8 mouse cellular contexts compared by ENCODE assay signal in the genomic region with DNA sequence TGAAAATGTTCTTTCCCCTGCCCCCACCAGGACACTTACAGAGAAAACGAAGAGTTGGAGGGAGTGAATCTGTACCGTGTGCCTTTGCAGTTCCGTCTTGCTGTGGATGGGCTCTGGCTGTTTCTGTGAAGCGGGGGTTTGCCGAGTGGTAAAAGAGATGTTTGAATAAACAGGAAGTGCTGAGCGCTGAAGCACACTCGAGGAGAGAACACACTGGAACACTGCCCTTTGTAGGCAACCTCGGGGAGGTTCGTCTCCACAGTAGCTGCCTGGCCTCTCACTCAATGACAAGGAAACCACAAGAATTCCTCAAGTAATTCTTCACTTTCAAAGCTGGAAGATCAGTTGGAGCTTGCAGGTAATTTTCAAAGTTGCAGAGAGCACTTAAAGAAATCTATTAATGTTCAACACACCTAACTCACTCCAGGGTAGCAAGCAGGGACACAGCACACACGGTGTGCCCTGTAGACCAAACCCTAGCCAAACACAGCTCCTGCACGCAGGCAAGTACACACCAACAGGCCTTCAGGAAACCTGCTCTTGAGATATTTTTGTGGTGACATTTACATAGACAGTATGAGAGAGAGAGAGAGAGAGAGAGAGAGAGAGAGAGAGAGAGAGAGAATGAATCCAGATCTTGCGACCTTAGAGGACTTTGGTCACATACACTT.
DNase-seq lines count a peak whose midpoint lies in the region; ATAC-seq lines count a peak whose summit lies in the region.

No protein-coding gene starts in this region.

- no peaks in the 10 kb centered on the region for H3K36me3 ChIP-seq in forebrain, embryonic 16.5 days (ENCODE audit: control insufficient read depth, insufficient read depth)
- H3K36me3 ChIP-seq in hindbrain, embryonic 12.5 days = no peaks in the 10 kb centered on the region
- H3K36me3 ChIP-seq in limb, embryonic 12.5 days = no peaks in the 10 kb centered on the region
- no peaks in the 10 kb centered on the region for H3K36me3 ChIP-seq in midbrain, embryonic 11.5 days (ENCODE audit: control insufficient read depth, insufficient read depth, low read length)

- DNase-seq in CD4-positive helper T cell, adult 2 months (ENCODE audit: low read depth, low spot score) = peak; percentile 78
- DNase-seq in T-cell, adult 2 months (ENCODE audit: low spot score) = peak; percentile 87
- peak; percentile 90 for DNase-seq in midbrain, embryonic 11.5 days (ENCODE audit: low spot score, missing footprints)
- DNase-seq in spleen, postnatal 4 days (ENCODE audit: low spot score in 2 of 2) = peak; percentile 47 to 70
- DNase-seq in cerebellum, adult 8-10 months = no peak

- H3K4me1 ChIP-seq in forebrain, embryonic 16.5 days (replicated peaks; ENCODE audit: control insufficient read depth, insufficient read depth, low read length) = peaks cover 18% of the 10 kb centered on the region
- H3K4me1 ChIP-seq in hindbrain, embryonic 12.5 days = peaks cover 36% of the 10 kb centered on the region
- peaks cover 52% of the 10 kb centered on the region for H3K4me1 ChIP-seq in limb, embryonic 12.5 days (replicated peaks)
- H3K4me1 ChIP-seq in midbrain, embryonic 11.5 days (ENCODE audit: control insufficient read depth, insufficient read depth, low read length) = peaks cover 26% of the 10 kb centered on the region

- no peaks in the 10 kb centered on the region for H3K9me3 ChIP-seq in forebrain, embryonic 16.5 days (ENCODE audit: control insufficient read depth, low read length)
- H3K9me3 ChIP-seq in hindbrain, embryonic 12.5 days (replicated peaks) = no peaks in the 10 kb centered on the region
- H3K9me3 ChIP-seq in limb, embryonic 12.5 days = no peaks in the 10 kb centered on the region
- H3K9me3 ChIP-seq in midbrain, embryonic 11.5 days (ENCODE audit: control insufficient read depth, low read length) = no peaks in the 10 kb centered on the region

- H3K27ac ChIP-seq in forebrain, embryonic 16.5 days (ENCODE audit: low read length) = no peak overlapping the region
- no peak overlapping the region for H3K27ac ChIP-seq in hindbrain, embryonic 12.5 days
- peak overlapping the region; percentile 47; the same call in 1 of the 2 replicates for H3K27ac ChIP-seq in limb, embryonic 12.5 days
- H3K27ac ChIP-seq in midbrain, embryonic 11.5 days (ENCODE audit: low read depth, low read length) = no peak overlapping the region

- no peak for ATAC-seq in forebrain, embryonic 16.5 days
- no peak for ATAC-seq in hindbrain, embryonic 12.5 days (ENCODE audit: low FRiP score)
- ATAC-seq in limb, embryonic 12.5 days (ENCODE audit: insufficient number of reproducible peaks, insufficient read depth, low FRiP score, low TSS enrichment, low read depth) = no peak
- no peak for ATAC-seq in midbrain, embryonic 11.5 days (ENCODE audit: low FRiP score)

- H3K27me3 ChIP-seq in forebrain, embryonic 16.5 days (replicated peaks; ENCODE audit: control insufficient read depth, insufficient read depth, low read length) = no peaks in the 10 kb centered on the region
- no peaks in the 10 kb centered on the region; the same call in 1 of the 2 replicates for H3K27me3 ChIP-seq in hindbrain, embryonic 12.5 days
- peaks cover 4% of the 10 kb centered on the region; the same call in 1 of the 2 replicates for H3K27me3 ChIP-seq in limb, embryonic 12.5 days
- no peaks in the 10 kb centered on the region for H3K27me3 ChIP-seq in midbrain, embryonic 11.5 days (ENCODE audit: control insufficient read depth, insufficient read depth, low read length)

- H3K9ac ChIP-seq in forebrain, embryonic 16.5 days (replicated peaks; ENCODE audit: low read depth, low read length) = no peak overlapping the region
- no peak overlapping the region for H3K9ac ChIP-seq in hindbrain, embryonic 12.5 days
- peak overlapping the region; percentile 19; the same call in 1 of the 2 replicates for H3K9ac ChIP-seq in limb, embryonic 12.5 days (replicated peaks)
- H3K9ac ChIP-seq in midbrain, embryonic 11.5 days (ENCODE audit: low read length) = no peak overlapping the region

- H3K4me3 ChIP-seq in forebrain, embryonic 16.5 days (replicated peaks; ENCODE audit: low read length) = no peak overlapping the region
- H3K4me3 ChIP-seq in hindbrain, embryonic 12.5 days = no peak overlapping the region
- peak overlapping the region; percentile 21 for H3K4me3 ChIP-seq in limb, embryonic 12.5 days (replicated peaks)
- H3K4me3 ChIP-seq in midbrain, embryonic 11.5 days (ENCODE audit: low read depth, low read length) = no peak overlapping the region

- peak overlapping the region; percentile 36 for H3K4me2 ChIP-seq in forebrain, embryonic 16.5 days (ENCODE audit: low read length)
- peak overlapping the region; percentile 33 for H3K4me2 ChIP-seq in hindbrain, embryonic 12.5 days (replicated peaks)
- peak overlapping the region; percentile 53 for H3K4me2 ChIP-seq in limb, embryonic 12.5 days
- H3K4me2 ChIP-seq in midbrain, embryonic 11.5 days = no peak overlapping the region

- WGBS in forebrain, embryonic 16.5 days = 28% methylated on average over 12 of the region's 12 CpGs
- WGBS in hindbrain, embryonic 12.5 days = 25% methylated on average over 12 of the region's 12 CpGs
- WGBS in limb, embryonic 12.5 days = 23% methylated on average over 12 of the region's 12 CpGs
- 39% methylated on average over 12 of the region's 12 CpGs for WGBS in midbrain, embryonic 11.5 days
